Mouse (Mus musculus) neural tube, embryonic 15.5 days (tissue): ENCODE measurements around the gene Spata31d1d. TPM values are rescaled to one million over a fixed set of nuclear protein-coding genes. Genes with fewer than 3 reads are reported as not detected.
"Not testable (repeated sequence)": the region's sequence is repeated elsewhere in the genome, so short reads cannot be mapped to it uniquely, and the experiment has no call there.

ENCODE experiments used
- ATAC-seq: fragments of 200-750 bp; cut with Nextera tagmentation; 2 replicates; pipeline ENCODE4 v1.8.0; 2017; ENCODE audit warnings: mild to moderate bottlenecking, moderate TSS enrichment, moderate library complexity; ENCODE audit not compliant: low FRiP score
- H3K27ac ChIP-seq: fragments of 300-500 bp; sonication (generic); replicated peaks from 2 replicates; pipeline ENCODE4 v1.5.1; 2015; ENCODE audit warnings: mild to moderate bottlenecking, inconsistent platforms
- H3K27me3 ChIP-seq: fragments of 300-500 bp; sonication (generic); replicated peaks from 2 replicates; pipeline ENCODE4 v1.6.1; 2015; ENCODE audit warnings: inconsistent platforms
- H3K36me3 ChIP-seq: fragments of 300-500 bp; sonication (generic); 2 replicates; pipeline ENCODE4 v1.6.1; 2015; ENCODE audit warnings: inconsistent platforms
- H3K4me1 ChIP-seq: fragments of 300-500 bp; sonication (generic); 2 replicates; pipeline ENCODE4 v1.6.1; 2015; ENCODE audit warnings: inconsistent platforms
- H3K4me2 ChIP-seq: fragments of 300-500 bp; sonication (generic); 2 replicates; pipeline ENCODE4 v1.6.1; 2015; ENCODE audit warnings: inconsistent platforms, mild to moderate bottlenecking, moderate library complexity
- H3K4me3 ChIP-seq: fragments of 300-500 bp; sonication (generic); replicated peaks from 2 replicates; pipeline ENCODE4 v1.5.1; 2015; ENCODE audit warnings: mild to moderate bottlenecking, inconsistent platforms
- H3K9ac ChIP-seq: fragments of 300-500 bp; sonication (generic); replicated peaks from 2 replicates; pipeline ENCODE4 v1.6.1; 2015; ENCODE audit warnings: mild to moderate bottlenecking, inconsistent platforms
- H3K9me3 ChIP-seq: fragments of 300-500 bp; sonication (generic); replicated peaks from 2 replicates; pipeline ENCODE4 v1.6.1; 2016; ENCODE audit warnings: inconsistent platforms
- WGBS: fragments of 180-500 bp; shearing (Covaris S2); methylation state at CpG from one replicate; pipeline ENCODE4 v1.1.7; 2015; ENCODE audit warnings: mixed read lengths; 5-methylcytosine and 5-hydroxymethylcytosine counted together
- polyA plus RNA-seq: library from polyadenylated mRNA; unstranded; fragments of >200 nt; fragmentation: Nextera tagmentation; extraction: Ambion mirVana; gene quantifications from 2 replicates; pipeline ENCODE4 v1.2.1, GENCODE M21; 2015

Gene Spata31d1d
- polyA plus RNA-seq, 1 experiment from 2014 or later, result not detected

- Histone ChIP-seq H3K4me1 (no peaks in the 10 kb centered on the region), H3K27me3 (no peaks in the 10 kb centered on the region), H3K4me3 (no peak overlapping the region), H3K27ac (no peak overlapping the region), H3K36me3 (peaks cover 68% of the 10 kb centered on the region), H3K9me3 (no peaks in the 10 kb centered on the region), H3K9ac (no peak overlapping the region), H3K4me2 (no peak overlapping the region)
- ATAC-seq, result no peak
- 95% methylated on average over 7 of the region's 7 CpGs for WGBS
These were observed 25.4 kb upstream of the Spata31d1d start for GRCm38 (mm10) chr13:59756906-59757305.

- H3K9me3 ChIP-seq, result no peaks in the 10 kb centered on the region
- 88% methylated on average over 12 of the region's 12 CpGs for WGBS
- H3K4me3 ChIP-seq, result no peak overlapping the region
- H3K9ac ChIP-seq, result no peak overlapping the region
- H3K36me3 ChIP-seq, result peaks cover 19% of the 10 kb centered on the region
- ATAC-seq, result no peak
- no peaks in the 10 kb centered on the region for H3K27me3 ChIP-seq
- H3K4me2 ChIP-seq, result no peak overlapping the region
- H3K4me1 ChIP-seq, result no peaks in the 10 kb centered on the region
- no peak overlapping the region for H3K27ac ChIP-seq
These were observed 18.8 kb upstream of the Spata31d1d start for GRCm38 (mm10) chr13:59750310-59750709.

GRCm38 (mm10) chr13:59746711-59747110, 15.2 kb upstream of the Spata31d1d start, which contains the start of gene 1700014D04Rik:
1700014D04Rik (minus strand) TSS chr13:59746752.
- H3K4me1 ChIP-seq, result no peaks in the 10 kb centered on the region
- H3K4me2 ChIP-seq, result no peak within 1 kb of the TSS
- no peaks in the 10 kb centered on the region for H3K36me3 ChIP-seq
- H3K27ac ChIP-seq, result no peak within 1 kb of the TSS
- WGBS, result 79% methylated on average over 9 of the region's 9 CpGs
- no peak within 1 kb of the TSS for H3K9ac ChIP-seq
- no peaks in the 10 kb centered on the region for H3K27me3 ChIP-seq
- H3K4me3 ChIP-seq, result no peak within 1 kb of the TSS
- H3K9me3 ChIP-seq, result no peaks in the 10 kb centered on the region
- ATAC-seq, result no peak

- no peaks in the 10 kb centered on the region for H3K4me1 ChIP-seq
- no peak overlapping the region for H3K27ac ChIP-seq
- ATAC-seq, result no peak
- 77% methylated on average over 6 of the region's 6 CpGs for WGBS
- H3K4me3 ChIP-seq, result no peak overlapping the region
- H3K27me3 ChIP-seq, result no peaks in the 10 kb centered on the region
- no peaks in the 10 kb centered on the region for H3K36me3 ChIP-seq
- H3K9ac ChIP-seq, result no peak overlapping the region
- H3K4me2 ChIP-seq, result no peak overlapping the region
- H3K9me3 ChIP-seq, result no peaks in the 10 kb centered on the region
These were observed 14.6 kb upstream of the Spata31d1d start for GRCm38 (mm10) chr13:59746164-59746563.

- ATAC-seq, result no peak
- H3K9me3 ChIP-seq, result no peaks in the 10 kb centered on the region
- no peak overlapping the region for H3K27ac ChIP-seq
- no peaks in the 10 kb centered on the region for H3K36me3 ChIP-seq
- H3K27me3 ChIP-seq, result no peaks in the 10 kb centered on the region
- H3K4me2 ChIP-seq, result no peak overlapping the region
- H3K4me3 ChIP-seq, result no peak overlapping the region
- H3K9ac ChIP-seq, result no peak overlapping the region
- 92% methylated on average over 6 of the region's 6 CpGs for WGBS
- no peaks in the 10 kb centered on the region for H3K4me1 ChIP-seq
These were observed 13.9 kb upstream of the Spata31d1d start for GRCm38 (mm10) chr13:59745462-59745861.

GRCm38 (mm10) chr13:59741697-59742096, 10.1 kb upstream of the Spata31d1d start:
- H3K36me3 ChIP-seq, result no peaks in the 10 kb centered on the region
- H3K9ac ChIP-seq, result no peak overlapping the region
- 83% methylated on average over 10 of the region's 10 CpGs for WGBS
- H3K27me3 ChIP-seq, result no peaks in the 10 kb centered on the region
- no peaks in the 10 kb centered on the region for H3K4me1 ChIP-seq
- no peaks in the 10 kb centered on the region for H3K9me3 ChIP-seq
- no peak overlapping the region for H3K4me3 ChIP-seq
- no peak overlapping the region for H3K4me2 ChIP-seq
- no peak for ATAC-seq
- H3K27ac ChIP-seq, result no peak overlapping the region

GRCm38 (mm10) chr13:59741096-59741495, 9.5 kb upstream of the Spata31d1d start:
- no peak overlapping the region for H3K4me3 ChIP-seq
- H3K9me3 ChIP-seq, result no peaks in the 10 kb centered on the region
- H3K27me3 ChIP-seq, result no peaks in the 10 kb centered on the region
- H3K27ac ChIP-seq, result no peak overlapping the region
- H3K4me2 ChIP-seq, result no peak overlapping the region
- no peaks in the 10 kb centered on the region for H3K4me1 ChIP-seq
- ATAC-seq, result no peak
- H3K36me3 ChIP-seq, result no peaks in the 10 kb centered on the region
- WGBS, result 87% methylated on average over 11 of the region's 11 CpGs
- no peak overlapping the region for H3K9ac ChIP-seq

GRCm38 (mm10) chr13:59739397-59739796, 7.8 kb upstream of the Spata31d1d start:
- Histone ChIP-seq H3K4me3 (no peak overlapping the region), H3K36me3 (no peaks in the 10 kb centered on the region), H3K4me1 (no peaks in the 10 kb centered on the region), H3K27ac (no peak overlapping the region), H3K4me2 (no peak overlapping the region), H3K9me3 (no peaks in the 10 kb centered on the region), H3K9ac (no peak overlapping the region), H3K27me3 (no peaks in the 10 kb centered on the region)
- 94% methylated on average over 4 of the region's 4 CpGs for WGBS
- ATAC-seq, result no peak

- H3K4me1 ChIP-seq, result no peaks in the 10 kb centered on the region
These were observed 6.9 kb upstream of the Spata31d1d start for GRCm38 (mm10) chr13:59738455-59738854.

GRCm38 (mm10) chr13:59735190-59735589, 3.6 kb upstream of the Spata31d1d start:
- H3K4me1 ChIP-seq, result no peaks in the 10 kb centered on the region
- H3K27ac ChIP-seq, result no peak overlapping the region
- no peaks in the 10 kb centered on the region for H3K36me3 ChIP-seq
- no peak overlapping the region for H3K4me3 ChIP-seq
- 40% methylated on average over 3 of the region's 3 CpGs for WGBS
- no peaks in the 10 kb centered on the region for H3K9me3 ChIP-seq
- H3K27me3 ChIP-seq, result no peaks in the 10 kb centered on the region
- H3K9ac ChIP-seq, result no peak overlapping the region
- peak; percentile 57; the same call in 1 of the 2 replicates for ATAC-seq
- no peak overlapping the region for H3K4me2 ChIP-seq

More at GRCm38 (mm10) chr13:59738455-59738854, 6.9 kb upstream of the Spata31d1d start:
- Histone ChIP-seq H3K9ac (no peak overlapping the region), H3K27me3 (no peaks in the 10 kb centered on the region), H3K4me3 (no peak overlapping the region), H3K4me2 (no peak overlapping the region), H3K27ac (no peak overlapping the region), H3K9me3 (no peaks in the 10 kb centered on the region), H3K36me3 (no peaks in the 10 kb centered on the region)
- no peak for ATAC-seq
- WGBS, result 89% methylated on average over 2 of the region's 2 CpGs

- not testable (repeated sequence) for H3K4me2 ChIP-seq, H3K4me1 ChIP-seq, H3K36me3 ChIP-seq, H3K9me3 ChIP-seq, H3K9ac ChIP-seq, H3K27ac ChIP-seq, H3K4me3 ChIP-seq, ATAC-seq, H3K27me3 ChIP-seq
- WGBS, result 39% methylated on average over 6 of the region's 6 CpGs
These were observed 2.8 kb upstream of the Spata31d1d start for GRCm38 (mm10) chr13:59734347-59734746.

GRCm38 (mm10) chr13:59733936-59734335, 2.4 kb upstream of the Spata31d1d start:
- no peaks in the 10 kb centered on the region for H3K4me1 ChIP-seq
- no peak for ATAC-seq
- H3K4me3 ChIP-seq, result no peak overlapping the region
- WGBS, result 83% methylated on average over 4 of the region's 4 CpGs
- no peak overlapping the region for H3K4me2 ChIP-seq
- no peaks in the 10 kb centered on the region for H3K27me3 ChIP-seq
- H3K36me3 ChIP-seq, result no peaks in the 10 kb centered on the region
- H3K27ac ChIP-seq, result no peak overlapping the region
- no peaks in the 10 kb centered on the region for H3K9me3 ChIP-seq
- no peak overlapping the region for H3K9ac ChIP-seq
